Mouse (Mus musculus) limb, embryonic 11.5 days (tissue): Measurements from ENCODE around the gene Tm4sf20. TPM values are rescaled to one million over a fixed set of nuclear protein-coding genes. Genes with fewer than 3 reads are reported as not detected.

Experiments used
- ATAC-seq: fragments of 200-750 bp; cut with Nextera tagmentation; 2 replicates; pipeline ENCODE4 v1.8.0; 2017; ENCODE audit warnings: low read depth; ENCODE audit not compliant: insufficient number of reproducible peaks, low FRiP score, low TSS enrichment
- DNase-seq: peaks from one replicate; pipeline ENCODE4 v3.0.0-alpha.2; 2015; ENCODE audit warnings: low spot score
- H3K27ac ChIP-seq: fragments of 300-500 bp; sonication (generic); replicated peaks from 2 replicates; pipeline ENCODE4 v1.5.1; 2014; ENCODE audit warnings: low read depth, mild to moderate bottlenecking, low read length
- H3K27me3 ChIP-seq: fragments of 300-500 bp; sonication (generic); 2 replicates; pipeline ENCODE4 v1.6.1; 2014; ENCODE audit warnings: mild to moderate bottlenecking, low read length, mixed read lengths; ENCODE audit not compliant: control insufficient read depth, insufficient read depth
- H3K36me3 ChIP-seq: fragments of 300-500 bp; sonication (generic); 2 replicates; pipeline ENCODE4 v1.6.1; 2014; ENCODE audit warnings: mild to moderate bottlenecking, low read length, moderate library complexity, mixed read lengths; ENCODE audit not compliant: control insufficient read depth, insufficient read depth
- H3K4me1 ChIP-seq: fragments of 300-500 bp; sonication (generic); 2 replicates; pipeline ENCODE4 v1.6.1; 2014; ENCODE audit warnings: low read length, mixed read lengths; ENCODE audit not compliant: control insufficient read depth, insufficient read depth
- H3K4me2 ChIP-seq: fragments of 300-500 bp; sonication (generic); 2 replicates; pipeline ENCODE4 v1.6.1; 2014; ENCODE audit warnings: low read depth, mild to moderate bottlenecking, moderate library complexity; ENCODE audit not compliant: severe bottlenecking
- H3K4me3 ChIP-seq: fragments of 300-500 bp; sonication (generic); 2 replicates; pipeline ENCODE4 v1.5.1; 2014; ENCODE audit warnings: low read depth, low read length
- H3K9ac ChIP-seq: fragments of 300-500 bp; sonication (generic); 2 replicates; pipeline ENCODE4 v1.6.1; 2014; ENCODE audit warnings: mild to moderate bottlenecking, low read length
- H3K9me3 ChIP-seq: fragments of 300-500 bp; sonication (generic); 2 replicates; pipeline ENCODE4 v1.6.1; 2016; ENCODE audit warnings: low read length; ENCODE audit not compliant: control insufficient read depth
- WGBS: fragments of 180-500 bp; shearing (Covaris S2); extraction: QIAGEN DNeasy Blood & Tissue Kit; methylation state at CpG from one replicate; pipeline ENCODE4 v1.1.7; 2014; 5-methylcytosine and 5-hydroxymethylcytosine counted together
- polyA plus RNA-seq: library from polyadenylated mRNA; unstranded; fragments of >200 nt; fragmentation: Nextera tagmentation; extraction: Ambion mirVana; gene quantifications from 2 replicates; pipeline ENCODE4 v1.2.1, GENCODE M21; 2014

The Tm4sf20 gene
- polyA plus RNA-seq, 1 experiment from 2014 or later, result not detected

DNA sequence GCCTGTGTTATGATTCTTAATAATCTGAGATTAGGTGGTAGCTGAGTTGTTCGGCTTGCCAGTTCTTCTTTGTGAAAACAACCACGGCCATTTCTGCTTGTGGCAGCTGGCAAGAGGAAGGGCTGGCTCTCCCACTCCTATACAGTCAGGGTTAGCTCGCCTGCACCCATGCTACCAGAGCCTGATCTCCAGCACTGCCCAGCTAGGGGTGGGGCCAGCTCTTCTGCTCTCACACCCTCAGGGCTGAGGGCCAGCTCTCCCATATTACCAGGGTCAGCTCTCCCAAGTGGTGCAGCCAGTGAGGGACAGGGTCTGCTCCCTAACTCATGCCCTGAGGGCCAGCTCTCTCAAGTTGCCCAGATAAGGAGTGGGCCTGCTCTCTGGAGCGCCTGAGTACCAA, 4.2 kb upstream of the Tm4sf20 start:
- Histone ChIP-seq H3K4me3 (no peak overlapping the region), H3K4me2 (no peak overlapping the region), H3K9me3 (no peaks in the 10 kb centered on the region), H3K4me1 (no peaks in the 10 kb centered on the region), H3K36me3 (no peaks in the 10 kb centered on the region), H3K9ac (no peak overlapping the region), H3K27ac (no peak overlapping the region), H3K27me3 (no peaks in the 10 kb centered on the region)
- no peak for DNase-seq
- 90% methylated on average over 4 of the region's 4 CpGs for WGBS
- 0 out of 2 replicates have a peak, but pooled peaks have one; percentile 13 for ATAC-seq

DNA sequence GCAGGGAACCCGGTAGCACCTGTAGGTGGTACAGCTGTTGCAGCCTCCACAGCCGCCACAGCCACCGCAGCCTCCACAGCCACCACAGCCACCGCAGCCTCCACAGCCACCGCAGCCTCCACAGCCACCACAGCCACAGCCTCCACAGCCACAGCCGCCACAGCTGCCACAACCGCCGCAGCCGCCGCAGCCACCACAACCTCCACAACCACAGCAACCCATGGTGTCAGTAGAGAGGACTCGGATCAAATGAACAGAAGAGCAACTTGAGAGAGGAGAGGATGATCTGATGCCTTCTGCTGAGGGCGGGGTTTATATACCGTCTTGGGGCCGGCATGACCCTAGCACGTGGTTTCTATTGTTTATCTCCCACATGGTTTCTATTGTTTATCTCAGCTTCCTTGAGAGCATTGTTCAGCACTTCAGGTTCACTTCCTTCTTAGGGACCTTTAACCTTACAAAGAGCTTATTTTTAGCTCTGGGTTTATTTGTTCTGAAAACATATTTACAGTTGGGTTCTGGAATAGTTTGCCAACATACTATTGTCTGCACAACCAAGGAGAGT, 2.8 kb upstream of the Tm4sf20 start, which contains the start of gene Gm47791:
TSS of gene Gm47791 (minus strand) at position 222 of the 565 bp plus-strand sequence.
- H3K4me2 ChIP-seq, result no peak within 1 kb of the TSS
- no peak for DNase-seq
- ATAC-seq, result no peak
- WGBS, result 93% methylated on average over 15 of the region's 15 CpGs
- H3K36me3 ChIP-seq, result no peaks in the 10 kb centered on the region
- H3K9ac ChIP-seq, result no peak within 1 kb of the TSS
- H3K4me1 ChIP-seq, result no peaks in the 10 kb centered on the region
- H3K4me3 ChIP-seq, result no peak within 1 kb of the TSS
- no peaks in the 10 kb centered on the region for H3K27me3 ChIP-seq
- no peaks in the 10 kb centered on the region for H3K9me3 ChIP-seq
- no peak within 1 kb of the TSS for H3K27ac ChIP-seq

DNA sequence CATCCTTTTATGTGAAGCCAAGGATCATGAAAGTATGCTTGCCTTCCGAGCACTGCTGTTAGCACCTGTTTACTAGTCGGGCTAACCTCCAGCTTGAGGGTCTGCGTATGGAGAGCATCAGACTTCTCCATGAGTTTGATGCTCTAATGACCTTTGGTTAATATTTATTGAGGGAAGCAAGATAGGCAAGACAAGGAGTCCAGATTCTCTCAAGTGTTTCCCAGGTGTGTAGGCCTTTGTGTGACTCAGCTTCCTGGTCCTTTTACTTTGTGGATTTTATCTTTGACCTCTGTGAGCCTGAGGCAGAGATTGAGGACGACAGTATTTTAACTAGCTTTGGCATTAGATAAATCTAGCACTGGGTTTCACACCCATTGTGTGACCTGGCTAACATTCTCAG, 1.6 kb downstream of the Tm4sf20 start:
- Histone ChIP-seq H3K9ac (no peak overlapping the region), H3K27me3 (no peaks in the 10 kb centered on the region), H3K4me2 (no peak overlapping the region), H3K4me1 (no peaks in the 10 kb centered on the region), H3K36me3 (no peaks in the 10 kb centered on the region), H3K27ac (no peak overlapping the region), H3K9me3 (no peaks in the 10 kb centered on the region), H3K4me3 (no peak overlapping the region)
- DNase-seq (no peak), ATAC-seq (no peak)
- 69% methylated on average over 4 of the region's 4 CpGs for WGBS

DNA sequence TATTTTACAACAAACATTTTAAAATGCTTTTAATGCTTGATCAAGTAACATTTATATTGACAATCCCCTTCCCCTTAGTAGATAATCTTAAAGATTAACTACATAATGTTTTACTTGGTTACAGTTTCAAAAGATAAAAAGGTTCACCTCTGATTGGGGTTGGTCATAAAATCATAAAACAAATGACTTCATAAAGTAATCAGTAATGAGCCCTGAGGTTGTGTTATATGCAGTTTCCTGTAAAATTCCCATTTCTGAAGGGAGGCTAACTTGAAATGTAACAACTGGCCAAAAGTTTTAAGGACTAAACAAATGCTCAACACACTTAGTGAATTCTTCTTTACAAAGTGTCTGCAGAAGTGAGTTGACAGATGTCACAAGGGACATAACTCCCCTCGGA, 2.0 kb downstream of the Tm4sf20 start:
- H3K27me3 ChIP-seq, result no peaks in the 10 kb centered on the region
- 69% methylated on average over 1 of the region's 1 CpGs for WGBS
- ATAC-seq (no peak), DNase-seq (no peak)
- no peaks in the 10 kb centered on the region for H3K9me3 ChIP-seq
- no peaks in the 10 kb centered on the region for H3K4me1 ChIP-seq
- no peak overlapping the region for H3K9ac ChIP-seq
- H3K27ac ChIP-seq, result no peak overlapping the region
- no peaks in the 10 kb centered on the region for H3K36me3 ChIP-seq
- no peak overlapping the region for H3K4me2 ChIP-seq
- H3K4me3 ChIP-seq, result no peak overlapping the region

DNA sequence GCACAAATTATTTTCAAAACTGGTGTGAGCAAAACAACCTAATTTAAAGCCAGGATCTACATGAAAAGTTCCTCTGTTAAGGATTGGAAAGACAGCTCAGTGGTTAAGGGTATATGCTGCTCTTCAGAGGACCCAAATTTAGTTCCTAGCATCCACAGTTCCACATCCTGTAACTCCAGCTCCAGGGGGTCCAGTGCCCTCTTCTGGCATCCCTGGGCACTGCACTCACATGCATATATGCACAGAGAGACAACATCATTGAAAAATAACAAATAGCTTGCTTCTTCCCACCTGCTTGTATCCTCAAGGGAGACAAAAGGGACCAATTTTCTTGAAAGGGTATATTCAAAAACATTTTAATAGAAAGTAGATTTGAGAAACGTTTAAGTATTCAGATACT, 6.0 kb downstream of the Tm4sf20 start:
- Histone ChIP-seq H3K9me3 (no peaks in the 10 kb centered on the region), H3K4me1 (no peaks in the 10 kb centered on the region), H3K4me3 (no peak overlapping the region), H3K4me2 (no peak overlapping the region), H3K27ac (no peak overlapping the region), H3K9ac (no peak overlapping the region), H3K36me3 (peaks cover 3% of the 10 kb centered on the region; the same call in 1 of the 2 replicates), H3K27me3 (no peaks in the 10 kb centered on the region)
- WGBS, result 72% methylated on average over 1 of the region's 1 CpGs
- no peak for ATAC-seq
- DNase-seq, result no peak

DNA sequence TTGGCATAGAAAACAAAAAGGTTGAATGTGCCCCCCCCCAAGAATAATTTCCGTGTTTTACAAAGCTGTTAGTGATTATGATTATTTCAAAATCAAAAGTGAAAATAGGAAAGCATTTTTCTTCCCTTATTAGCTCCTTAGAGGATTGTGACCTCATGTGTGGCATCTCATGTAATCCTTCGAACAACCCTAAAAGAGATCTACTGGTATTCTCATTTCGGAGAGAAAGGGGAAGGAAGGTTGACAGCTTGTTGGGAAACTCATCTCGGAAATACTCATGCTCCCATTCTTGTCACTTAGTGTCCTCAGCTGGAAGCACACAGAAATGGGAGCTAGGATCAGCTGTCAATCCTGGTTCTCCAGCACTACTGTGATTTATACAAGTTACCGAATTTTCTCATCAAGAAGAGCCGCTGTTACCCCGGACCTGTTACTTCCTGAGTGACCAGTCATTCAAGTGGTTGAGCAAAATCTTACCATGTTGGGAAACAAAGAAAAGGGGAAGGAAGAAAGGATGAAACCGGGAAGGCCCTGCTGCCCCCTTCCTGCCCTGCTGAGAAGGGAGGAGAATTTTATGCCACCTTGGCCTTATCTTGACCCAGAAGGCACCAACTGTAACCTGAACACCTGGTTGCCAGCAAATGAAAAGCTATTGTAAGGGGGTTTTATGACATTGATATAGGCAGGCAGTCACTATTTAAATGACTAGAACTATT, 6.6 kb downstream of the Tm4sf20 start:
- no peak overlapping the region for H3K27ac ChIP-seq
- H3K4me2 ChIP-seq, result no peak overlapping the region
- H3K27me3 ChIP-seq, result no peaks in the 10 kb centered on the region
- H3K4me3 ChIP-seq, result no peak overlapping the region
- WGBS, result 90% methylated on average over 8 of the region's 8 CpGs
- H3K36me3 ChIP-seq, result peaks cover 3% of the 10 kb centered on the region; the same call in 1 of the 2 replicates
- no peaks in the 10 kb centered on the region for H3K9me3 ChIP-seq
- DNase-seq, result no peak
- no peak for ATAC-seq
- no peaks in the 10 kb centered on the region for H3K4me1 ChIP-seq
- no peak overlapping the region for H3K9ac ChIP-seq

DNA sequence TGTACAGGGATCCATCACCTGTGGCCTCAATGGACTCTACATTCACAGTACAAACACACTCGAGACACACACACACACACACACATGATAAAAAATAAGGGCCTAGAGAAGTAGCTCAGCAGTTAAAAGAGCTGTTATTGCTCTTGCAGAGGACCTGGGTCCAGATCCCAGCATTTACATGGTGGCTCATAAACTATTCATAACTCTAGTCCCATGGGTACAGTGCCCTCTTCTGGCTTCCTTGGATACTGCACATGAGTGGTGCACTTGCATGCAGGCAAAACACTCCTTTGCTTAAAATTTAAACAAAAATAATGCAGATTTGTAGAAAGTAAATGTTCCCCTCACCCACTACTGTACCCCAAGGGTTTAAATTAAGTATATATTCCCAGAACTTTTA, 8.7 kb downstream of the Tm4sf20 start:
- peaks cover 7% of the 10 kb centered on the region; the same call in 1 of the 2 replicates for H3K36me3 ChIP-seq
- WGBS, result 93% methylated on average over 1 of the region's 1 CpGs
- no peak overlapping the region for H3K27ac ChIP-seq
- H3K4me1 ChIP-seq, result no peaks in the 10 kb centered on the region
- no peak overlapping the region for H3K4me3 ChIP-seq
- H3K9me3 ChIP-seq, result no peaks in the 10 kb centered on the region
- ATAC-seq (no peak), DNase-seq (peak; percentile 34)
- H3K4me2 ChIP-seq, result no peak overlapping the region
- H3K9ac ChIP-seq, result no peak overlapping the region
- no peaks in the 10 kb centered on the region for H3K27me3 ChIP-seq

DNA sequence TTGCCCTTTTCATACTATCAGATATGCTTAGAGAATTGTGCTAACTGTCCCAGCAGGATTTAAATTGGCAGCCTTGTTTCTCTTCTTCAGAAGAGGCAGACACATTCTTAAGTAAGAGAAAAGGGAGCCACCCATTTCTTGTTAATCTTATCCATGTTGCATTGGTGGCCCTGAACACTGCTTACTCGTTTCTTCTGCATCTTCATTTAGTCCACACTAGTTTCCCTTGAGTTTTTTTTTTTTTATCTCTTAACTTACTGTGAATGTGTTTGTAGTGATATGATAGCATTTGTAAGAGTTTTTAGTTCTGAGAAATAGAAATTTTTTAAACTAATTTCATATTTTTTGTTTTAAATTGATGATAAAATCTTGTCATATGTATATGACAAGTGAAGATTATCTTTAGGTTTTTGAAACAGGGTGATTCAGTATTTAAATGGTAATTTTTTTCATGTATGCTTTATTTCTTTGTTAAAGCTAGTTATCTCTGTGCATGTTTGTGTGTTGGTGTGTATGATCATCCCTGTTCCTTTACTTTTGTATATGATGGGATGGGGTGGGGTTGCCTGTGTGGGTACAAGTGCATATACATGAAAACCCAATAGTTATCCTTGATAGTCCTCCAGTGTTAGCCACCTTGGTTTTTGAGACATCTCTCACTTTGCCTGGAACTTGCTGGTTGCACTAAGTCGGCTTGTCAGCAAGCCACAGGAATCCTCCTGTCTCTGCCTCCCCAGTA, 20.4 kb downstream of the Tm4sf20 start:
- H3K9me3 ChIP-seq, result no peaks in the 10 kb centered on the region
- DNase-seq (no peak), ATAC-seq (no peak)
- H3K4me3 ChIP-seq, result no peak overlapping the region
- H3K4me2 ChIP-seq, result no peak overlapping the region
- no peaks in the 10 kb centered on the region for H3K27me3 ChIP-seq
- no peaks in the 10 kb centered on the region for H3K4me1 ChIP-seq
- WGBS, result 93% methylated on average over 2 of the region's 2 CpGs
- peaks cover 3% of the 10 kb centered on the region; the same call in 1 of the 2 replicates for H3K36me3 ChIP-seq
- no peak overlapping the region for H3K9ac ChIP-seq
- no peak overlapping the region for H3K27ac ChIP-seq
